Mouse (Mus musculus): ENCODE results near the gene Ugt1a1. TPM values are rescaled to one million over a fixed set of nuclear protein-coding genes. Genes with fewer than 3 reads are reported as not detected.
"Not testable (repeated sequence)": the region's sequence is repeated elsewhere in the genome, so short reads cannot be mapped to it uniquely, and the experiment has no call there.

Gene Ugt1a1
- total RNA-seq, 2 experiments from 2014 or later: not detected

GRCm38 (mm10) chr1:88218591-88218990 is 6.8 kb downstream of the Ugt1a1 start:
- DNase-seq: no peak

- DNase-seq: no peak
These were observed 7.3 kb downstream of the Ugt1a1 start for GRCm38 (mm10) chr1:88219054-88219453.

- no peak for DNase-seq
These were observed 8.6 kb downstream of the Ugt1a1 start for GRCm38 (mm10) chr1:88220336-88220735.

- DNase-seq: no peak
These were observed 10.5 kb downstream of the Ugt1a1 start for GRCm38 (mm10) chr1:88222216-88222615.

GRCm38 (mm10) chr1:88223011-88223515 is 11.3 kb downstream of the Ugt1a1 start:
- DNase-seq: not testable (repeated sequence)

GRCm38 (mm10) chr1:88223591-88223990 is 11.8 kb downstream of the Ugt1a1 start:
- DNase-seq: no peak

GRCm38 (mm10) chr1:88224029-88224776 is 12.4 kb downstream of the Ugt1a1 start:
- no peak for DNase-seq

- not testable (repeated sequence) for DNase-seq
These were observed 13.5 kb downstream of the Ugt1a1 start for GRCm38 (mm10) chr1:88225301-88225700.

- no peak for DNase-seq
These were observed 14.0 kb downstream of the Ugt1a1 start for GRCm38 (mm10) chr1:88225741-88226140.

GRCm38 (mm10) chr1:88226670-88227379 is 15.1 kb downstream of the Ugt1a1 start, which contains the start of gene Mroh2a:
Gene Mroh2a, plus strand, starts transcription at chr1:88226986.
- DNase-seq: no peak

GRCm38 (mm10) chr1:88227482-88227881 is 15.7 kb downstream of the Ugt1a1 start:
- no peak for DNase-seq

- no peak for DNase-seq
These were observed 16.4 kb downstream of the Ugt1a1 start for GRCm38 (mm10) chr1:88228121-88228520.

- no peak for DNase-seq
These were observed 17.8 kb downstream of the Ugt1a1 start for GRCm38 (mm10) chr1:88229566-88229965.

- DNase-seq: no peak
These were observed 18.2 kb downstream of the Ugt1a1 start for GRCm38 (mm10) chr1:88229986-88230385.

- no peak for DNase-seq
These were observed 18.7 kb downstream of the Ugt1a1 start for GRCm38 (mm10) chr1:88230421-88230820.

- no peak for DNase-seq
These were observed 19.4 kb downstream of the Ugt1a1 start for GRCm38 (mm10) chr1:88230981-88231802.

GRCm38 (mm10) chr1:88231803-88232499 is 20.2 kb downstream of the Ugt1a1 start:
- DNase-seq: no peak

- no peak for DNase-seq
These were observed 21.1 kb downstream of the Ugt1a1 start for GRCm38 (mm10) chr1:88232664-88233380.

- no peak for DNase-seq
These were observed 21.9 kb downstream of the Ugt1a1 start for GRCm38 (mm10) chr1:88233421-88234247.

GRCm38 (mm10) chr1:88234248-88234610 is 22.5 kb downstream of the Ugt1a1 start:
- DNase-seq: no peak

Measured in layer of hippocampus, postnatal 36 days (tissue).